Mouse (Mus musculus): ENCODE results near the gene Olfr952. TPM values are rescaled to one million over a fixed set of nuclear protein-coding genes. Genes with fewer than 3 reads are reported as not detected.

Gene Olfr952
- polyA plus RNA-seq (2012; rRNA removed) = not detected in 2 replicates

DNA sequence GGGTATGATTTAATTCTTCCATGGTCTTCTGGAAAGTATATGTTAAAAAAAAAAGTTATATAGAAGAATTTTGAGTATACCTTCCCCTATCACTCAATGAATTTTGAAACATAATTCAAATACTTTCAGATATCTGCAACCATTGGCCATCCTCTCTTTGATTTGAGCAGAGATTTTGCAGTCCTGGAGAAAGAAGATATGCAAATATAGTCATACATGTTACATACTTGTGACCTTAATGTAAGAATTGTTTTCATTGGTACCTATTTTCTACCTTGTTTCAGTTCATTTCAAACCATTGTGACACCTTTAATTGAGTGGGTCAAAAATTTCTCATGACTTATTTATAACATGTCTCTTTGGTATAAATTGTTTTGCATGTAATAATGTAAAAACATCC lies at the start of gene Olfr952:
Olfr952 (minus strand) TSS at position 101 of the 400 bp plus-strand sequence.

DNA sequence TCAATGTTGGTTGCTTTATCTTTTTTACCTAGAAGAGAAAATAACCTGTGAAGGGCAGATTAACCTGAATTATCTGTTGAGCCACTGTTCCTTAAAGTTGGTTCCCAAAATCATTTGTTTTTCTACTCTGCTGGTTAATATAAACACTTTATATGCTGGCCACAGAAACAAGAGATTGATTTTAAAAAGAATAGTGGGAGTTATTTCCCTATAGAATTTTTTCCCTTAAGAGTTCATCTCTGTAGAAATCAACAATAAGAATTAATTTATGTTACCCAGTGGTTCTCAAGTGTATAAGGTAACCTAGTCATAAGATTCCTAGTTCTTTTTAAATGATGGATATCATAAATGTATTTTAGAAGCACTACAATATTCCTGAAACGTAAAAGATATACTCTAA lies 44.9 kb upstream of the Olfr952 start, which contains the start of gene Olfr955:
Olfr955 (minus strand) TSS at position 101 of the 400 bp plus-strand sequence.

DNA sequence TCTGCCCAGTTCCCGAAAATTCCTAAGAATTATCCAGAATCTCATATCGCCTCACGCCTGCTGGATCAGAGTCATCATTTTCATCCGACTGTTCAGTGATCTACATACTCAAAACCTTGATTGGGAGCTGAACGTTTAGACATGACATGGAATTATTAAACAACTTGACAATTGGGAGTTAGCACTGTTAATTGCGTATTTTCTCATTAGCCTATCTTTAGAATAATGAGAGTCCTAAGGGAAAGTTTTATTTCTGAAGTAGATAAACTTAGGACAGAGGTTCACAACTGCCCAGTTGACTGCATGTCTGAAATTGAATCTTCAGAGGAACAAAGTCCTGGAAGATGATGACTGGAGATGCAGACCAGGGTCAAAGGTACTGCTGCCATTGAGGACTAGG lies 29.5 kb upstream of the Olfr952 start, which contains the start of gene Olfr954:
Olfr954 (plus strand) TSS at position 301 of the 400 bp plus-strand sequence.

DNA sequence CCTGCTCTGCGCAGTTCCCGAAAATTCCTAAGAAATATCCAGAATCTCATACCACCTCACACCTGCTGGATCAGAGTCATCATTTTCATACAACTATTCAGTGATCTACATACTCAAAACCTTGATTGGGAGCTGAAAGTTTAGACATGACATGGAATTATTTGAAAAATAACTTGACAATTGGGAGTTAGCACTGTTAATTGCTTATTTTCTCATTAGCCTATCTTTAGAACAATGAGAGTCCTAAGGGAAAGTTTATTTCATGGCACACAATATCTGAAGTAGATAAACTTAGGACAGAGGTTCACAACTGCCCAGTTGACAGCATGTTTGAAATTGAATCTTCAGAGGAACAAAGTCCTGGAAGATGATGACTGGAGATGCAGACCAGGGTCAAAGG lies 39.8 kb downstream of the Olfr952 start, which contains the start of gene Olfr951:
Olfr951 (plus strand) TSS at position 301 of the 400 bp plus-strand sequence.

Other genes with a start within 250 kb of the Olfr952 start
- not detected in 2 replicates for gene Olfr944, start 225.2 kb downstream of the Olfr952 start, polyA plus RNA-seq (2012; rRNA removed)
- not detected in 2 replicates for gene Olfr1537, start 177.2 kb downstream of the Olfr952 start, polyA plus RNA-seq (2012; rRNA removed)
- not detected in 2 replicates for gene Olfr945, start 150.3 kb downstream of the Olfr952 start, polyA plus RNA-seq (2012; rRNA removed)
- not detected in 2 replicates for gene Olfr948, start 101.1 kb downstream of the Olfr952 start, polyA plus RNA-seq (2012; rRNA removed)
- not detected in 2 replicates for gene Olfr951, start 39.7 kb downstream of the Olfr952 start, polyA plus RNA-seq (2012; rRNA removed)
- not detected in 2 replicates for gene Olfr954, start 29.6 kb upstream of the Olfr952 start, polyA plus RNA-seq (2012; rRNA removed)
- not detected in 2 replicates for gene Olfr955, start 44.8 kb upstream of the Olfr952 start, polyA plus RNA-seq (2012; rRNA removed)
- not detected in 2 replicates for gene Olfr44, start 66.8 kb upstream of the Olfr952 start, polyA plus RNA-seq (2012; rRNA removed)
- gene Olfr957, start 88.7 kb upstream of the Olfr952 start, polyA plus RNA-seq (2012; rRNA removed) = not detected in 2 replicates
- not detected in 2 replicates for gene Olfr958, start 126.9 kb upstream of the Olfr952 start, polyA plus RNA-seq (2012; rRNA removed)
- not detected in 2 replicates for gene Olfr959, start 148.4 kb upstream of the Olfr952 start, polyA plus RNA-seq (2012; rRNA removed)
- gene AW551984, start 177.3 kb upstream of the Olfr952 start, polyA plus RNA-seq (2012; rRNA removed) = 2.6 and 7.9 TPM in 2 replicates
- gene Olfr148, start 183.5 kb upstream of the Olfr952 start, polyA plus RNA-seq (2012; rRNA removed) = not detected in 2 replicates
- gene Olfr960, start 194.2 kb upstream of the Olfr952 start, polyA plus RNA-seq (2012; rRNA removed) = not detected in 2 replicates
- gene Olfr961, start 217.9 kb upstream of the Olfr952 start, polyA plus RNA-seq (2012; rRNA removed) = not detected in 2 replicates
- gene Olfr963, start 240.1 kb upstream of the Olfr952 start, polyA plus RNA-seq (2012; rRNA removed) = not detected in 2 replicates

Measured in ovary, adult 2 months (tissue).